Mouse (Mus musculus): ENCODE measurements around the gene Plxnc1. TPM values are rescaled to one million over a fixed set of nuclear protein-coding genes. Genes with fewer than 3 reads are reported as not detected.

Gene Plxnc1
- polyA plus RNA-seq, 1 experiment, result 0.99 TPM

GRCm38 (mm10) chr10:94741459-94741858, 203.2 kb downstream of the Plxnc1 start:
- no peak for DNase-seq (ENCODE audit: low read depth)
